Mouse (Mus musculus) heart, embryonic 16.5 days (tissue): Measurements from ENCODE around the gene Efcab9. TPM values are rescaled to one million over a fixed set of nuclear protein-coding genes. Genes with fewer than 3 reads are reported as not detected.

ENCODE experiments used
- ATAC-seq: fragments of 200-750 bp; cut with Nextera tagmentation; replicated peaks from 2 replicates; pipeline ENCODE4 v1.8.0; 2017; ENCODE audit warnings: moderate number of reproducible peaks; ENCODE audit not compliant: insufficient read depth, low FRiP score; ENCODE audit errors: extremely low read depth
- H3K27ac ChIP-seq: fragments of 300-500 bp; sonication (generic); 2 replicates; pipeline ENCODE4 v1.5.1; 2014; ENCODE audit warnings: mild to moderate bottlenecking, low read length, control low read depth, moderate library complexity
- H3K27me3 ChIP-seq: fragments of 300-500 bp; sonication (generic); 2 replicates; pipeline ENCODE4 v1.6.1; 2014; ENCODE audit warnings: low read length, mixed read lengths; ENCODE audit not compliant: control insufficient read depth, insufficient read depth
- H3K36me3 ChIP-seq: fragments of 300-500 bp; sonication (generic); 2 replicates; pipeline ENCODE4 v1.6.1; 2014; ENCODE audit not compliant: control insufficient read depth, insufficient read depth
- H3K4me1 ChIP-seq: fragments of 300-500 bp; sonication (generic); 2 replicates; pipeline ENCODE4 v1.6.1; 2014; ENCODE audit warnings: low read length, mixed read lengths; ENCODE audit not compliant: control insufficient read depth, insufficient read depth
- H3K4me2 ChIP-seq: fragments of 300-500 bp; sonication (generic); 2 replicates; pipeline ENCODE4 v1.6.1; 2014; ENCODE audit warnings: low read depth, mild to moderate bottlenecking, control low read depth, low read length
- H3K4me3 ChIP-seq: fragments of 300-500 bp; sonication (generic); 2 replicates; pipeline ENCODE4 v1.5.1; 2014; ENCODE audit warnings: mild to moderate bottlenecking, control low read depth, low read length
- H3K9ac ChIP-seq: fragments of 300-500 bp; sonication (generic); 2 replicates; pipeline ENCODE4 v1.6.1; 2014; ENCODE audit warnings: low read length, control low read depth
- H3K9me3 ChIP-seq: fragments of 300-500 bp; sonication (generic); replicated peaks from 2 replicates; pipeline ENCODE4 v1.6.1; 2016; ENCODE audit warnings: low read length; ENCODE audit not compliant: control insufficient read depth
- WGBS: fragments of 180-500 bp; shearing (Covaris S2); extraction: QIAGEN DNeasy Blood & Tissue Kit; methylation state at CpG from one replicate; pipeline ENCODE4 v1.1.7; 2014; 5-methylcytosine and 5-hydroxymethylcytosine counted together
- polyA plus RNA-seq: library from polyadenylated mRNA; unstranded; fragments of >200 nt; fragmentation: Nextera tagmentation; extraction: Ambion mirVana; gene quantifications from 2 replicates; pipeline ENCODE4 v1.2.1, GENCODE M21; 2015

Efcab9 gene
- polyA plus RNA-seq = 0.40 and 0.56 TPM in 2 replicates

- peak within 1 kb of the TSS; percentile 68 for H3K9ac ChIP-seq
- no peak for ATAC-seq
- no peaks in the 10 kb centered on the region; the same call in 1 of the 2 replicates for H3K27me3 ChIP-seq
- H3K27ac ChIP-seq = no peak within 1 kb of the TSS
- H3K4me3 ChIP-seq = peak within 1 kb of the TSS; percentile 74
- H3K9me3 ChIP-seq = no peaks in the 10 kb centered on the region
- peak within 1 kb of the TSS; percentile 97 for H3K4me2 ChIP-seq
- H3K4me1 ChIP-seq = peaks cover 11% of the 10 kb centered on the region; the same call in 1 of the 2 replicates
- H3K36me3 ChIP-seq = no peaks in the 10 kb centered on the region
- 4% methylated on average over 33 of the region's 33 CpGs for WGBS
Observed at GRCm38 (mm10) chr11:32531871-32532764, at the start of gene Efcab9. Efcab9 (minus strand) TSS chr11:32532081.

- H3K9ac ChIP-seq = no peak overlapping the region
- H3K4me3 ChIP-seq = no peak overlapping the region
- no peaks in the 10 kb centered on the region for H3K36me3 ChIP-seq
- H3K9me3 ChIP-seq = no peaks in the 10 kb centered on the region
- no peak overlapping the region for H3K4me2 ChIP-seq
- H3K27me3 ChIP-seq = no peaks in the 10 kb centered on the region
- no peak overlapping the region for H3K27ac ChIP-seq
- no peak for ATAC-seq
- H3K4me1 ChIP-seq = no peaks in the 10 kb centered on the region
- 42% methylated on average over 2 of the region's 2 CpGs for WGBS
Observed at GRCm38 (mm10) chr11:32581031-32581430, 49.1 kb upstream of the Efcab9 start.

DNA sequence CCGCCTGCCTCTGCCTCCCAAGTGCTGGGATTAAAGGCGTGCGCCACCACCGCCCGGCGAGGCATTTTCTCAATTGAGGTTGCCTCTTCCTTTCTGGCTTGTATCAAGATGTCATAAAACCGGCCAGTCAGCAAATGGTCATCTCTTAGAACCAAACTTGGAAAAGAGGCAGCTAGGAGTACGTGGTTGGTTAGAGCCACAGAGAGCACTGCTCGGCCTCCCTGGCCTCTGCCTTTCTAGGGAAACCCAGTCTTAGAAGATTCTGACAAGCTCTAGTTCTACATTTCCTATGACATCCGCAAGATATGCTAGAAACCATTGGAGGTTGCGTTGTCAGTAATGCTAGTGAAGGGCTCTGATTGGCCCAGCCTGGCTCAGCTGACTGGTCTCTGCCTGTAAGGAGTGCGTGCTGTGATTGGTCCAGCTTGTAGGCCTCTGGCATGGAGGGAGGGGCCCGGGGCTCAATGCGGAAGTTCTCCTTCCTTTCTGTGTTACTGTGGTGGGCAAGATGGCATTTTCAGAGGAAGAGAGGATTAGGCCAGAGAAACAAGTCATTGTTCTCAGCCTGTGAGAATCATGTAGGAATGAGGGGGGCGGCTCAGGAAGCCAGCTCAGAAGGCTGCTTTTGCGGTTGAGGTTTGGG is 48.5 kb upstream of the Efcab9 start:
- Histone ChIP-seq H3K27me3 (no peaks in the 10 kb centered on the region), H3K27ac (no peak overlapping the region), H3K36me3 (no peaks in the 10 kb centered on the region), H3K9ac (no peak overlapping the region), H3K4me1 (no peaks in the 10 kb centered on the region), H3K4me2 (no peak overlapping the region), H3K4me3 (no peak overlapping the region), H3K9me3 (no peaks in the 10 kb centered on the region)
- 79% methylated on average over 16 of the region's 16 CpGs for WGBS
- ATAC-seq = peak; percentile 74

- Histone ChIP-seq H3K4me1 (no peaks in the 10 kb centered on the region), H3K4me3 (no peak overlapping the region), H3K27me3 (no peaks in the 10 kb centered on the region), H3K9ac (no peak overlapping the region), H3K9me3 (no peaks in the 10 kb centered on the region), H3K36me3 (no peaks in the 10 kb centered on the region), H3K4me2 (no peak overlapping the region), H3K27ac (no peak overlapping the region)
- 44% methylated on average over 5 of the region's 5 CpGs for WGBS
- ATAC-seq = no peak
Observed at GRCm38 (mm10) chr11:32576760-32577050, 44.8 kb upstream of the Efcab9 start.

GRCm38 (mm10) chr11:32575964-32576759 is 44.3 kb upstream of the Efcab9 start:
- Histone ChIP-seq H3K4me3 (no peak overlapping the region), H3K4me2 (no peak overlapping the region), H3K9me3 (no peaks in the 10 kb centered on the region), H3K27ac (no peak overlapping the region), H3K4me1 (no peaks in the 10 kb centered on the region), H3K27me3 (no peaks in the 10 kb centered on the region), H3K36me3 (no peaks in the 10 kb centered on the region), H3K9ac (no peak overlapping the region)
- ATAC-seq = no peak
- 79% methylated on average over 6 of the region's 6 CpGs for WGBS

- 85% methylated on average over 2 of the region's 2 CpGs for WGBS
- Histone ChIP-seq H3K27ac (no peak overlapping the region), H3K9me3 (peaks cover 2% of the 10 kb centered on the region; the same call in 1 of the 2 replicates), H3K4me2 (no peak overlapping the region), H3K4me3 (no peak overlapping the region), H3K36me3 (no peaks in the 10 kb centered on the region), H3K27me3 (no peaks in the 10 kb centered on the region), H3K9ac (no peak overlapping the region), H3K4me1 (no peaks in the 10 kb centered on the region)
- no peak for ATAC-seq
Observed at GRCm38 (mm10) chr11:32573669-32574068, 41.8 kb upstream of the Efcab9 start.

DNA sequence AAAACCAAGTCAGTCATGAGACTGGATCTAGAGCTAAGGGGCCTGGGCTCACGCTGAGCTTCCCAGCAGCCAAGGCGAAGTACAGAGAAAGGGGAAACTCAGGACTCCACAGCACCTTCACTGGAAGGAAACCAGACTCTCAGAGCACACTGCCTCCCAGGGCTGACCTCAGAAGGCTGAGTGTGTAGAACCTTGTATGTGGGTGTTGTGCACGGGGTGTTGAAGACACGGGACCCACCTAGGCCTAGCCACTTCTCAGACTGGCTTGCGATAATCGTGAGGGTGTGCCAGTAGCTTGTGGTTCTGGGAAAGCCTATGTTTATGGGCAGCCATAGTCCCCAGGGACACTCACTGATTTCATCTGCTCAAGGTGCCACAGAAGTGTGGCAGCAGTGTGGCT is 39.2 kb upstream of the Efcab9 start:
- WGBS = 71% methylated on average over 6 of the region's 6 CpGs

GRCm38 (mm10) chr11:32568637-32569293 is 36.9 kb upstream of the Efcab9 start:
- no peak overlapping the region for H3K4me2 ChIP-seq
- no peaks in the 10 kb centered on the region for H3K36me3 ChIP-seq
- peaks cover 2% of the 10 kb centered on the region; the same call in 1 of the 2 replicates for H3K9me3 ChIP-seq
- H3K4me3 ChIP-seq = no peak overlapping the region
- no peak overlapping the region for H3K9ac ChIP-seq
- no peaks in the 10 kb centered on the region for H3K27me3 ChIP-seq
- H3K27ac ChIP-seq = no peak overlapping the region
- ATAC-seq = no peak
- peaks cover 8% of the 10 kb centered on the region for H3K4me1 ChIP-seq
- WGBS = 77% methylated on average over 15 of the region's 15 CpGs

More for the DNA sequence above, 39.2 kb upstream of the Efcab9 start:
- Histone ChIP-seq H3K27me3 (no peaks in the 10 kb centered on the region), H3K36me3 (no peaks in the 10 kb centered on the region), H3K4me2 (no peak overlapping the region), H3K27ac (no peak overlapping the region), H3K4me1 (no peaks in the 10 kb centered on the region), H3K9me3 (peaks cover 2% of the 10 kb centered on the region; the same call in 1 of the 2 replicates), H3K9ac (no peak overlapping the region), H3K4me3 (no peak overlapping the region)
- ATAC-seq = no peak
